Mouse (Mus musculus): ENCODE measurements around the gene S100a14. TPM values are rescaled to one million over a fixed set of nuclear protein-coding genes. Genes with fewer than 3 reads are reported as not detected.

Gene S100a14
- polyA plus RNA-seq, 1 experiment from 2014 or later: 0.91 TPM

DNA sequence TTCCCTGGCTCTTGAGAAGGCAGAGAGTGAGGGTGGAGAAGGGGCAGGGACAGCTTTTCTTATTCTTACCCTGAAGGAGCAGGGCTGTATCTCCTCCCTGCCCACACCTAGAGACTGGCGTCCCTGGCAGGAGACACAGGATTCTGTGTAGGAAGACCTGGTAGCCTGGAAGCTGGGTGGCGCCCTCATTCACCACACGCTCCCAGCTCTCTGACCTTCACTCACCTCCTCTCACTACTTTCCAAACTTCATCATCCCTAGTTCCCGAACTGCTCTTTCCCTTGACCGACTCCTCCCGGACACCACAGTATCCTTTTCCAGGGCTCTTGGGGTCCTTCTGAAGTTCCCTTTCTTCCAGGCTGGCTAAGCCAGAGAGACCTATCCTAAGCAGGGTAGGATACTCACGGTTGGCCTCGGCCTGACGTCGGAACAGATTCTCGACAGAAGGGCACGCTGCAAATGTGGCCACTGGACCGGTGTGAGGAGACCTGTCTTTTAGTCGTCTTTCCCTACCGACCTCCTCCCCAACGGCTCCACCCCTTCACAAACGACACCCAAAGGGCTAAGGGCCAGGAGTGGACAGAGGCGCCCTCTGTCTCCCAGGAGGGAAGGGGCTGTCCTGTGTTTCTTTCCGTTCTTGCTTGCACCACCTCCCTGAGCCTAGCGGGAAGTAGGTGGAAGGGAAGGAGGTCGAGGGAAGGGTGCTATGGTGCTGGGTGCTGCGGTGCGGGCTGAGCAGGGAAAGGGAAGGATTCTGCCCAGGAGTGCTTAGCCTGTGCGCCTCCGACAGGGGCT lies 12.7 kb upstream of the S100a14 start, which contains the start of the genes S100a1 and S100a13:
Gene S100a1 (minus strand): TSS at position 597 of the 795 bp plus-strand sequence.
Gene S100a13 (plus strand): TSS at position 640 of the 795 bp plus-strand sequence.
- Histone ChIP-seq H3K27me3 (replicated peaks; ENCODE audit: control insufficient read depth, insufficient read depth, low read length) (no peaks in the 10 kb centered on the region), H3K9ac (ENCODE audit: low read length) (peak within 1 kb of the TSS; percentile 46), H3K27ac (ENCODE audit: low read depth) (no peak within 1 kb of the TSS), H3K9me3 (ENCODE audit: control insufficient read depth, low read length) (no peaks in the 10 kb centered on the region), H3K4me2 (ENCODE audit: low read length) (peak within 1 kb of the TSS; percentile 92), H3K4me3 (ENCODE audit: low read depth, low read length) (peak within 1 kb of the TSS; percentile 37), H3K4me1 (replicated peaks; ENCODE audit: control insufficient read depth, insufficient read depth, low read length) (peaks cover 7% of the 10 kb centered on the region; the same call in 1 of the 2 replicates), H3K36me3 (ENCODE audit: control insufficient read depth, insufficient read depth, low read length) (0 out of 2 replicates have a peak, but pooled peaks cover 2% of the 10 kb centered on the region)
- ATAC-seq (replicated peaks; ENCODE audit: low FRiP score, low TSS enrichment, low read depth) (peak; percentile 58), DNase-seq (ENCODE audit: low spot score) (peak; percentile 74)
- 3% methylated on average over 25 of the region's 25 CpGs for WGBS

DNA sequence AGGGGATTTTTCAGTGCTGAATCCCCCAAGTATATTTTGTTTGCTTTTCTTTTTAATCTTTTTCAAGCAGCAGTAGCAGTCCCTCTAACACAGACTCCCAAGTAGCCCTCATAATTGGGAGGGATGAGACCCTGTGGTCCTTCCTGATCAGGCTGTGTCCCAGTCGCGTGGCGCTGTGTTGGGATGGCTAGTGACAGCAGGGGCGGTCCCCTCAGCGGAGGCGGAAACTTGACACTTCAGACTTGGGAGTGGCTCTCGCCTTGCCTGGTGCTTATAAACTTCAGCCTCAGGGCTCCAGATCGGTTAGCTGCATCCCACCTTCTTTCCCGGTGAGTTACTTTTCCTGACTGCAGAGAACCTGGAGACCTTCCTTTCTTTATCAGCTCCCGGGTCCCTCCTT lies 12.0 kb upstream of the S100a14 start:
- no peaks in the 10 kb centered on the region for H3K27me3 ChIP-seq (replicated peaks; ENCODE audit: control insufficient read depth, insufficient read depth, low read length)
- no peak overlapping the region for H3K27ac ChIP-seq (ENCODE audit: low read depth)
- H3K9ac ChIP-seq (ENCODE audit: low read length): peak overlapping the region; percentile 46
- 1% methylated on average over 10 of the region's 10 CpGs for WGBS
- no peaks in the 10 kb centered on the region for H3K9me3 ChIP-seq (ENCODE audit: control insufficient read depth, low read length)
- DNase-seq (ENCODE audit: low spot score) (peak; percentile 76), ATAC-seq (replicated peaks; ENCODE audit: low FRiP score, low TSS enrichment, low read depth) (peak; percentile 73)
- H3K4me3 ChIP-seq (ENCODE audit: low read depth, low read length): peak overlapping the region; percentile 37
- peak overlapping the region; percentile 92 for H3K4me2 ChIP-seq (ENCODE audit: low read length)
- 0 out of 2 replicates have a peak, but pooled peaks cover 2% of the 10 kb centered on the region for H3K36me3 ChIP-seq (ENCODE audit: control insufficient read depth, insufficient read depth, low read length)
- H3K4me1 ChIP-seq (replicated peaks; ENCODE audit: control insufficient read depth, insufficient read depth, low read length): peaks cover 7% of the 10 kb centered on the region; the same call in 1 of the 2 replicates

DNA sequence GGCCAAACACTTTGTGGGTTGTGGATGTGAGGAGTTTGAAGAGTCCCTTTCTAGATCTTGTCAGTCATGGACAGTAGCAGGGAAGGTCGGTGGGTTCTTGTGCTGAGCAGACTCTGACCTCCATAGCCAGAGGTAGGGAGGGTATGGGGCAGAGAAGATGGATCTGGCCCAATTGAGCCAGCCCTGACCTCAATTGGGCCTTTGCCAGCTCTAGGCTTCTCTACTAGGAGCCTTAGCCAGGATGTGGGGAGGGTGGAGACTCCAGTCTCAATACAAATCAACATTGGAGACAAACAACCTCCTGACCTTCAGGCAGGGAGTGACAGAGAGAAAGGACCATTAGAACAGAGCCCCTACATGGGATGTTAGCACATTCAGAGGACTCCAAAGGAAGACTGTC lies 11.4 kb upstream of the S100a14 start:
- no peak overlapping the region for H3K27ac ChIP-seq (ENCODE audit: low read depth)
- 0 out of 2 replicates have a peak, but pooled peaks cover 2% of the 10 kb centered on the region for H3K36me3 ChIP-seq (ENCODE audit: control insufficient read depth, insufficient read depth, low read length)
- no peaks in the 10 kb centered on the region for H3K9me3 ChIP-seq (ENCODE audit: control insufficient read depth, low read length)
- H3K27me3 ChIP-seq (replicated peaks; ENCODE audit: control insufficient read depth, insufficient read depth, low read length): no peaks in the 10 kb centered on the region
- H3K4me2 ChIP-seq (ENCODE audit: low read length): peak overlapping the region; percentile 92
- 0 out of 2 replicates have a peak, but pooled peaks have one; percentile 20 for ATAC-seq (replicated peaks; ENCODE audit: low FRiP score, low TSS enrichment, low read depth)
- peak overlapping the region; percentile 46 for H3K9ac ChIP-seq (ENCODE audit: low read length)
- WGBS: 30% methylated on average over 1 of the region's 1 CpGs
- peaks cover 7% of the 10 kb centered on the region; the same call in 1 of the 2 replicates for H3K4me1 ChIP-seq (replicated peaks; ENCODE audit: control insufficient read depth, insufficient read depth, low read length)
- no peak for DNase-seq (ENCODE audit: low spot score)
- H3K4me3 ChIP-seq (ENCODE audit: low read depth, low read length): peak overlapping the region; percentile 37

DNA sequence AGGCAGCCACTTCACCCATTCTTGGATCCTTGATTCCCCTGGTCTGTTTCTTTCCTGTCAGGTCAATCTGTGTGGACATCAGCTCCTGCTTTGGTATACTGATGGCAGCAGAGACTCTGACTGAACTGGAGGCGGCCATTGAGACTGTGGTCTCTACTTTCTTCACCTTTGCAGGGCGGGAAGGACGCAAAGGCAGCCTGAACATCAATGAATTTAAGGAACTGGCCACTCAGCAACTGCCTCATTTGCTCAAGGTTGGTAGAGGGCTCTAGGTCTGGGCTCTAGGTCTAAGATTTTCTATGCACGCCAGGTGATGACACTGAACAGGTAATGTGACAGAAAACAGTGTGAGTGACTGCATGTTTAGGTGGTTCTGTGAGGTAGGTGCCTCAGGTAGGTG lies 10.9 kb upstream of the S100a14 start:
- Histone ChIP-seq H3K9me3 (ENCODE audit: control insufficient read depth, low read length) (no peaks in the 10 kb centered on the region), H3K27ac (ENCODE audit: low read depth) (no peak overlapping the region), H3K36me3 (ENCODE audit: control insufficient read depth, insufficient read depth, low read length) (0 out of 2 replicates have a peak, but pooled peaks cover 2% of the 10 kb centered on the region), H3K4me1 (replicated peaks; ENCODE audit: control insufficient read depth, insufficient read depth, low read length) (peaks cover 7% of the 10 kb centered on the region; the same call in 1 of the 2 replicates), H3K9ac (ENCODE audit: low read length) (no peak overlapping the region), H3K27me3 (replicated peaks; ENCODE audit: control insufficient read depth, insufficient read depth, low read length) (no peaks in the 10 kb centered on the region), H3K4me2 (ENCODE audit: low read length) (peak overlapping the region; percentile 92; the same call in 1 of the 2 replicates), H3K4me3 (ENCODE audit: low read depth, low read length) (no peak overlapping the region)
- no peak for ATAC-seq (replicated peaks; ENCODE audit: low FRiP score, low TSS enrichment, low read depth)
- 94% methylated on average over 4 of the region's 4 CpGs for WGBS
- no peak for DNase-seq (ENCODE audit: low spot score)

DNA sequence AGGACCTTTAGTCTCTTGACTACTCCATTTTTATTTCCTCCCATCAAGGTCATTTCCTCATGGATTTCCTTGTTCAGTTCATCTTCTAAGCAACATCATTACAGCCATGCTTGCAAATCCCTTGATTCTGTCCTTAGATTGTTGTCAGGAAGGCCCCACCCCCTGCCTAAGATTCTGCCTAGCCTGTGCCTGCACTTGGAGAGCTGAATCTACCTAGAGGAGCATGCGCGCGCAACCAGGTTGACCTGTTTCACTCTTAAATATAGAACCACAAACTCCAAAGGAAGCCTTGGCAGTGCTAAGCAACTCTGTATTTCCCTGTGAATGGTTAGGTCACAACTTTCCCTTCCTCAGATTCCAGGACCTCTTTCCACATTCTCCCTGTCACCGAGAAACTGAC lies 8.9 kb upstream of the S100a14 start:
- no peaks in the 10 kb centered on the region for H3K27me3 ChIP-seq (replicated peaks; ENCODE audit: control insufficient read depth, insufficient read depth, low read length)
- DNase-seq (ENCODE audit: low spot score): no peak

DNA sequence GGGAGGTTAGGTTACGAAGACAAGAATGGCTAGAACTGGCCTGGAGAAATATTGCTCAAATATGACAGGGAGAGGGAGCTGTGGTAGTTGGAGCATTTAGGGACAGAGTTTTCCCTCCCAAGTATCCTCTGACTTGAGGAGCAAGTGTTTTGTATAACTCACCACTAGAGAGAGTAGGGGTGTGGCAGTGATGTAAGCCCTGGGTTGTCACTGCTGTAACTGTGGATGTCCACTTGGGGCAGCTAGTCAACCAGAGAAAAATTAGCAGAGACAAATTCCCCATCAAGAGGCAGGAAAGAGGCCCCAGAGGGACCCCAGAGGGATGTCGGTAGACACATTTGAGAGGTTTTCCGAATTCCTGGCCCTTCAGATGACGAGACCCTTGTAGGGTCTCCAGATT lies 1.2 kb upstream of the S100a14 start:
- H3K9ac ChIP-seq (ENCODE audit: low read length): no peak overlapping the region
- no peaks in the 10 kb centered on the region for H3K9me3 ChIP-seq (ENCODE audit: control insufficient read depth, low read length)
- no peaks in the 10 kb centered on the region for H3K36me3 ChIP-seq (ENCODE audit: control insufficient read depth, insufficient read depth, low read length)
- no peak for DNase-seq (ENCODE audit: low spot score)
- no peak overlapping the region for H3K4me3 ChIP-seq (ENCODE audit: low read depth, low read length)
- H3K27me3 ChIP-seq (replicated peaks; ENCODE audit: control insufficient read depth, insufficient read depth, low read length): no peaks in the 10 kb centered on the region
- 56% methylated on average over 4 of the region's 4 CpGs for WGBS
- no peak for ATAC-seq (replicated peaks; ENCODE audit: low FRiP score, low TSS enrichment, low read depth)
- H3K4me1 ChIP-seq (replicated peaks; ENCODE audit: control insufficient read depth, insufficient read depth, low read length): no peaks in the 10 kb centered on the region
- no peak overlapping the region for H3K4me2 ChIP-seq (ENCODE audit: low read length)
- no peak overlapping the region for H3K27ac ChIP-seq (ENCODE audit: low read depth)

More for the DNA sequence above, 8.9 kb upstream of the S100a14 start:
- no peak overlapping the region for H3K27ac ChIP-seq (ENCODE audit: low read depth)
- WGBS: 70% methylated on average over 4 of the region's 4 CpGs
- H3K4me1 ChIP-seq (replicated peaks; ENCODE audit: control insufficient read depth, insufficient read depth, low read length): peaks cover 7% of the 10 kb centered on the region; the same call in 1 of the 2 replicates
- H3K4me3 ChIP-seq (ENCODE audit: low read depth, low read length): no peak overlapping the region
- no peaks in the 10 kb centered on the region for H3K36me3 ChIP-seq (ENCODE audit: control insufficient read depth, insufficient read depth, low read length)
- no peak for ATAC-seq (replicated peaks; ENCODE audit: low FRiP score, low TSS enrichment, low read depth)
- H3K9me3 ChIP-seq (ENCODE audit: control insufficient read depth, low read length): no peaks in the 10 kb centered on the region
- H3K9ac ChIP-seq (ENCODE audit: low read length): no peak overlapping the region
- H3K4me2 ChIP-seq (ENCODE audit: low read length): no peak overlapping the region

DNA sequence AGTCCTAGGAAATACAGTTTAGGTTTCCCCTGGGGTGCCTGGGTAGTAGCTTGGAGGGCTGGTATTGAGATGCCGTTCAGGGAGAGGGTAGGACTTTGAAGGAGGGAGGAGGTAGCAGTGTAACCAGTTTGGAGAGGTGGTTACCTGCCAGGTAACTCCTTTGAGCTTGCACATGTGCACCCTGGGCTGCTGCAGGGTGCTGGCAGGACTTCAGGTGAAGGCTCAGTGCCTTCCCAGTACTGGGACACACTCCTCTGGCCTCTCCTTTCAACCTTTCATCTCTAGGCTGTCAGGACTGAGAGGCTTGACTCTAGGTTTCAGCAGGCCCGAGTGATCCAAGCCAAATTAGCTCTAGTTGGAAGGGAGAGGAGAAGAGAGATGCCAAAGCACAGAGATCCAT lies 580 bp upstream of the S100a14 start:
- H3K4me1 ChIP-seq (replicated peaks; ENCODE audit: control insufficient read depth, insufficient read depth, low read length): no peaks in the 10 kb centered on the region
- peak; percentile 20; the same call in 1 of the 2 replicates for ATAC-seq (replicated peaks; ENCODE audit: low FRiP score, low TSS enrichment, low read depth)
- no peak overlapping the region for H3K9ac ChIP-seq (ENCODE audit: low read length)
- 80% methylated on average over 2 of the region's 2 CpGs for WGBS
- H3K36me3 ChIP-seq (ENCODE audit: control insufficient read depth, insufficient read depth, low read length): no peaks in the 10 kb centered on the region
- H3K27ac ChIP-seq (ENCODE audit: low read depth): no peak overlapping the region
- H3K27me3 ChIP-seq (replicated peaks; ENCODE audit: control insufficient read depth, insufficient read depth, low read length): no peaks in the 10 kb centered on the region
- no peak for DNase-seq (ENCODE audit: low spot score)
- H3K4me2 ChIP-seq (ENCODE audit: low read length): no peak overlapping the region
- no peak overlapping the region for H3K4me3 ChIP-seq (ENCODE audit: low read depth, low read length)
- no peaks in the 10 kb centered on the region for H3K9me3 ChIP-seq (ENCODE audit: control insufficient read depth, low read length)

DNA sequence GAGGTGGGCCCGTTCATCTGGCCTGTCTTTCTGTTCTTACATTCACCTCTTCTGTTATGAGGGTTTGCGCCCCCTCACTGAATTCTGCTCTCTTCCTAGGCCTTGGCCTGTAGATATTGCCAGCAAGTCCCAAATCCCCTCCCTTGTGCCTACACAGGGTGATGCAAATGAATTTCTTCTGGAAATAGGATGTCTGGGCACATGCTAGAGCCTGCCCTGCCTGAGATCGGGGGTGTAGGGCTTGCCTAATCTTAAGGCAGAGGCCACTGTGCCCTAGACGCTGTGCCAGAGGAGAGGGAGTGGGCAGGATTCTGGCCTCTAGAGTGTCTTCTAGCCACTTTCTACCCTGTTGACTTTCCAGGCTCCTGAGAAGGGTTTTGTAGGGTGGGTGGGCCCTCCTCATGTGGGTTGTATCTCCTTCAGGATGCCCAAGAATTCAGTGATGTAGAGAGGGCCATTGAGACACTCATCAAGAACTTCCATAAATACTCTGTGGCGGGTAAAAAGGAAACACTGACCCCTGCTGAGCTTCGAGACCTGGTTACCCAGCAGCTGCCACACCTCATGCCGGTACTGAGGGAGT lies 726 bp downstream of the S100a14 start:
- no peak for DNase-seq (ENCODE audit: low spot score)
- Histone ChIP-seq H3K4me3 (ENCODE audit: low read depth, low read length) (no peak overlapping the region), H3K27ac (ENCODE audit: low read depth) (no peak overlapping the region), H3K4me2 (ENCODE audit: low read length) (no peak overlapping the region), H3K36me3 (ENCODE audit: control insufficient read depth, insufficient read depth, low read length) (no peaks in the 10 kb centered on the region), H3K27me3 (replicated peaks; ENCODE audit: control insufficient read depth, insufficient read depth, low read length) (no peaks in the 10 kb centered on the region), H3K9ac (ENCODE audit: low read length) (no peak overlapping the region), H3K4me1 (replicated peaks; ENCODE audit: control insufficient read depth, insufficient read depth, low read length) (no peaks in the 10 kb centered on the region), H3K9me3 (ENCODE audit: control insufficient read depth, low read length) (no peaks in the 10 kb centered on the region)
- 80% methylated on average over 7 of the region's 7 CpGs for WGBS
- no peak for ATAC-seq (replicated peaks; ENCODE audit: low FRiP score, low TSS enrichment, low read depth)
